Mouse (Mus musculus): ENCODE measurements around the gene Syne2. TPM values are rescaled to one million over a fixed set of nuclear protein-coding genes. Genes with fewer than 3 reads are reported as not detected.

The Syne2 gene
- polyA plus RNA-seq, 1 experiment from 2014 or later: 6.3 TPM

DNA sequence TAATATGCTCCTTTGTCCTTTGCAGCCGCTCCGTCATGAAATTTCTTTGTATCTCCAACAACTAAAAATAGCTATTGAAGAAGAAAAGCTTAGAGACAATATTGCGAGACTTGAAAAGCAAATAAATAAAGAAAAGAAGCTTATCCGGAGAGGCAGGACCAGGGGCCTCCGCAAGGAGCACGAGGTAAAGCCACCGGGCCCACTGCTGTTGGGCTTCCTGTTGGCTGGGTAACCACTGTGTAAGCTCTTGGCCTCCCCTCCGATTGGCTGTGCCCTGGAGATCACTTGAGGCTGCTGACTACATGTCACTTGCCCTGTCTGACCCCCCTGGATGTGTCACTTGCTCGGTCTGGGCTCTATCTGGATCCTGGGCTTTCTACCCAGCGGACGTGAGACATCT is 105.0 kb downstream of the Syne2 start:
- H3K9ac ChIP-seq (replicated peaks): no peak overlapping the region
- WGBS (ENCODE audit: insufficient replicate concordance): 66% methylated on average over 11 of the region's 11 CpGs
- ATAC-seq (peak; percentile 68), DNase-seq (peak; percentile 22)
- H3K36me3 ChIP-seq (replicated peaks; ENCODE audit: insufficient read depth, low read length): peaks cover 28% of the 10 kb centered on the region
- no peak overlapping the region for H3K4me2 ChIP-seq (ENCODE audit: low read depth, low read length)
- no peak overlapping the region for H3K27ac ChIP-seq (ENCODE audit: low read depth)
- H3K4me3 ChIP-seq (ENCODE audit: low read depth, low read length): no peak overlapping the region
- TF ChIP-seq EP300 (IDR thresholded peaks at IDR 0.05; ENCODE audit: low read depth): no peak
- no peak for TF ChIP-seq CTCF (IDR thresholded peaks at IDR 0.05; ENCODE audit: low read depth)
- H3K9me3 ChIP-seq (ENCODE audit: low read length): no peaks in the 10 kb centered on the region
- H3K27me3 ChIP-seq (ENCODE audit: insufficient read depth, low read length): no peaks in the 10 kb centered on the region
- H3K4me1 ChIP-seq (ENCODE audit: insufficient read depth): no peaks in the 10 kb centered on the region

DNA sequence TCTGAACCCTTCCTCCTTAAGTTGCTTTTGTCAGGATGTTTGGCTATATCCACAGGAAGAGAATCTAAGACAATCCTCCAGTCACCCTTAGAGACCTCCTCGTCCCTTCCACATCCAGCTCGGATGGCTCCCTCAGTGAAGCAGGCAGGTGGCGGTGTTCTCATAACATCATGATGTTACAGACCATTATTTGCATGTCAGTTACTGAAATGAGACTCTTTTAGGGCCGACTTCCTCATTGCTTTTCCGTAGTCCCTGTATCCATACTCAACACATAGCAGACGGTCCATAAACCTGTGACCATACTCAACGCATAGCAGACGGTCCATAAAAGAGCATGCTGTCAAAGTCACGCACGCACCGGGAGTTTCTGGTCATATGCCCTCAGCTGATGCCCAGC is 106.9 kb downstream of the Syne2 start:
- H3K27me3 ChIP-seq (ENCODE audit: insufficient read depth, low read length): no peaks in the 10 kb centered on the region
- no peak overlapping the region for H3K27ac ChIP-seq (ENCODE audit: low read depth)
- no peak for DNase-seq
- peaks cover 31% of the 10 kb centered on the region for H3K36me3 ChIP-seq (replicated peaks; ENCODE audit: insufficient read depth, low read length)
- no peak for TF ChIP-seq CTCF (IDR thresholded peaks at IDR 0.05; ENCODE audit: low read depth)
- no peak for TF ChIP-seq EP300 (IDR thresholded peaks at IDR 0.05; ENCODE audit: low read depth)
- 85% methylated on average over 11 of the region's 11 CpGs for WGBS (ENCODE audit: insufficient replicate concordance)
- H3K4me1 ChIP-seq (ENCODE audit: insufficient read depth): no peaks in the 10 kb centered on the region
- H3K4me3 ChIP-seq (ENCODE audit: low read depth, low read length): no peak overlapping the region
- H3K9ac ChIP-seq (replicated peaks): no peak overlapping the region
- H3K9me3 ChIP-seq (ENCODE audit: low read length): no peaks in the 10 kb centered on the region
- ATAC-seq: no peak
- H3K4me2 ChIP-seq (ENCODE audit: low read depth, low read length): no peak overlapping the region

DNA sequence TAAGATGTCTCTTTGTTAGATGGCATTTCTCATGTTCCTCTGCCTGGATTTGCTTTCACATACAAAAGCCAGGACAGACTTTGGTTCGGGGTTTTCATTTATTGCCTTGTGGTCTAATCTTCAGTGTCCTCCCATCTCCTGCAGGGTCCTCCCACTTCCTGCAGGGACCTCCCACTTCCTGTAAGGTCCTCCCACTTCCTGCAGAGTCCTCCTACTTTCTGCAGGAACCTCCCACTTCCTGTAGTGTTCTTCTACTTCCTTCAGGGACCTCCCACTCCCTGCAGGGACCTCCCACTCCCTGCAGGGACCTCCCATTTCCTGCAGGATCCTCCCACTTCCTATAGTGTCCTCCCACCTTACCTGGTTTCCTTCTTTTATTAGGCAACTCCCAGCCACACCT is 109.7 kb downstream of the Syne2 start:
- no peaks in the 10 kb centered on the region for H3K9me3 ChIP-seq (ENCODE audit: low read length)
- H3K4me3 ChIP-seq (ENCODE audit: low read depth, low read length): no peak overlapping the region
- H3K36me3 ChIP-seq (replicated peaks; ENCODE audit: insufficient read depth, low read length): peaks cover 30% of the 10 kb centered on the region
- H3K27me3 ChIP-seq (ENCODE audit: insufficient read depth, low read length): no peaks in the 10 kb centered on the region
- no peak overlapping the region for H3K9ac ChIP-seq (replicated peaks)
- no peaks in the 10 kb centered on the region for H3K4me1 ChIP-seq (ENCODE audit: insufficient read depth)
- no peak overlapping the region for H3K27ac ChIP-seq (ENCODE audit: low read depth)
- WGBS (ENCODE audit: insufficient replicate concordance): 50% methylated on average over 1 of the region's 1 CpGs
- TF ChIP-seq EP300 (IDR thresholded peaks at IDR 0.05; ENCODE audit: low read depth) (no peak), CTCF (IDR thresholded peaks at IDR 0.05; ENCODE audit: low read depth) (no peak)
- ATAC-seq: peak; percentile 51; the same call in 1 of the 2 replicates
- DNase-seq: peak; percentile 20
- no peak overlapping the region for H3K4me2 ChIP-seq (ENCODE audit: low read depth, low read length)

DNA sequence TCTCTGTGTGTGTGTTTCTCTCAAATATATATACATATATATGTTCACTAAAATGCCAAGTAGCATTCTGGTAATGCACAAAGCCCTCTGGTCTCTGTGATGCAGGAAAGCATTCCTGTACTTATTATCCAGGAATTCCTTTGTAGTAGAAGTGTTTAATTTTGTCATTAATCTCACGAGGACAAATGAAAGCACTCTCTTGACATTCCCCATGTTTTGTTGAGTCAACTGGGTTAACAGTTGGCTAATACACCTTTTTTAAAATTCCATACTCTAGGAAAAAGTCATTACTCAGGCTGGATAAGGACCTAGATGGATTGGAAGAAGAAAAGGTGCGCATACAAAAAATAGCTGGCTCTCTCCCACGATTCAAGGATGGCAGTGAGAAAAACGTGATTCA is 115.6 kb downstream of the Syne2 start:
- H3K27ac ChIP-seq (ENCODE audit: low read depth): no peak overlapping the region
- H3K4me3 ChIP-seq (ENCODE audit: low read depth, low read length): no peak overlapping the region
- WGBS (ENCODE audit: insufficient replicate concordance): 70% methylated on average over 4 of the region's 4 CpGs
- no peak overlapping the region for H3K4me2 ChIP-seq (ENCODE audit: low read depth, low read length)
- peaks cover 14% of the 10 kb centered on the region for H3K36me3 ChIP-seq (replicated peaks; ENCODE audit: insufficient read depth, low read length)
- H3K9me3 ChIP-seq (ENCODE audit: low read length): no peaks in the 10 kb centered on the region
- DNase-seq (no peak), ATAC-seq (no peak)
- H3K9ac ChIP-seq (replicated peaks): no peak overlapping the region
- no peaks in the 10 kb centered on the region for H3K4me1 ChIP-seq (ENCODE audit: insufficient read depth)
- no peak for TF ChIP-seq CTCF (IDR thresholded peaks at IDR 0.05; ENCODE audit: low read depth)
- TF ChIP-seq EP300 (IDR thresholded peaks at IDR 0.05; ENCODE audit: low read depth): no peak
- H3K27me3 ChIP-seq (ENCODE audit: insufficient read depth, low read length): no peaks in the 10 kb centered on the region

DNA sequence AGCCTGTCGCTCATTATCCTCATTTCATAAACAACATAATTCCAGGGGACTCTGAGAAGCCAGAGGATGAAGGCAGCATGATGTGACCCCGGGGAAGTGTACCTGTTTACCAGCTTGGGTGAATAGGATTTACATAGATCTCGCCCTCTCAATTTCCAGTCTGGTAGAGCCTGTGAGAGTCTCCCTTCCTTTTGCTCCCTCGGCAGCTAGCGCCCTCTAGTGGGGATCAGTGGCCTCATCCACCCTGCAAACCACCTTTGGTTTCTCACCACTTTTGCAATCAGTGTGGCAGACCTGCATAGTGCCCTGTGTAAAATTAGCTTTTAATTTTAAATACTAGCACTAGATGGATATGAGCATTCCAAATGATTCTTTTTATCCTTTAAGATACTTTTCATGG is 133.4 kb downstream of the Syne2 start:
- WGBS (ENCODE audit: insufficient replicate concordance): 49% methylated on average over 5 of the region's 5 CpGs
- no peaks in the 10 kb centered on the region for H3K9me3 ChIP-seq (ENCODE audit: low read length)
- no peak overlapping the region for H3K4me3 ChIP-seq (ENCODE audit: low read depth, low read length)
- peaks cover 28% of the 10 kb centered on the region for H3K36me3 ChIP-seq (replicated peaks; ENCODE audit: insufficient read depth, low read length)
- peak; percentile 56 for DNase-seq
- TF ChIP-seq EP300 (IDR thresholded peaks at IDR 0.05; ENCODE audit: low read depth): no peak
- peak; percentile 78 for TF ChIP-seq CTCF (IDR thresholded peaks at IDR 0.05; ENCODE audit: low read depth)
- no peaks in the 10 kb centered on the region for H3K4me1 ChIP-seq (ENCODE audit: insufficient read depth)
- H3K9ac ChIP-seq (replicated peaks): no peak overlapping the region
- no peak for ATAC-seq
- no peak overlapping the region for H3K27ac ChIP-seq (ENCODE audit: low read depth)
- no peak overlapping the region for H3K4me2 ChIP-seq (ENCODE audit: low read depth, low read length)
- H3K27me3 ChIP-seq (ENCODE audit: insufficient read depth, low read length): no peaks in the 10 kb centered on the region

DNA sequence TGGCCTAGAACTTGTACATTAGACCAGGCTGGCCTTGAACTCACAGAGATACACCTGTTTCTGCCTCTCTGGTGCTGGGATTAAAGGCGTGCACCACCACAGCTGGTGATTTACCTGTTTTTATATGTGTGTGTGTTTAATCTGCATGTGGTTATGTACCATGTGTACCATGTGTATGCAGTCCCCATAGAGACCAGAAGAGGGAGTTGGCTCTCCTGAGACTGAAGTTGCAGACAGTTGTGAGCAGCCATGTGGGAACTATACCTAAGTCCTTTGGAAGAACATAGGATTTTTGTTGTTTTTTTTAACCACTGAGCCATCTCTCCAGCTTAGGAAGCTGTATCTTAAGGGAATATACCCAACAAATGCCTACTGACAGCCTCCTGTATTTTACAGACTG is 134.1 kb downstream of the Syne2 start:
- H3K4me1 ChIP-seq (ENCODE audit: insufficient read depth): no peaks in the 10 kb centered on the region
- H3K4me2 ChIP-seq (ENCODE audit: low read depth, low read length): no peak overlapping the region
- DNase-seq (no peak), ATAC-seq (no peak)
- peaks cover 28% of the 10 kb centered on the region for H3K36me3 ChIP-seq (replicated peaks; ENCODE audit: insufficient read depth, low read length)
- no peak overlapping the region for H3K4me3 ChIP-seq (ENCODE audit: low read depth, low read length)
- H3K27ac ChIP-seq (ENCODE audit: low read depth): no peak overlapping the region
- H3K9ac ChIP-seq (replicated peaks): no peak overlapping the region
- TF ChIP-seq CTCF (IDR thresholded peaks at IDR 0.05; ENCODE audit: low read depth): no peak
- no peak for TF ChIP-seq EP300 (IDR thresholded peaks at IDR 0.05; ENCODE audit: low read depth)
- no peaks in the 10 kb centered on the region for H3K9me3 ChIP-seq (ENCODE audit: low read length)
- 85% methylated on average over 1 of the region's 1 CpGs for WGBS (ENCODE audit: insufficient replicate concordance)
- H3K27me3 ChIP-seq (ENCODE audit: insufficient read depth, low read length): no peaks in the 10 kb centered on the region

Data from liver, postnatal 0 days (tissue).